Mouse (Mus musculus) adrenal gland, postnatal 25 days (tissue): ENCODE data around the gene Efnb3. TPM values are rescaled to one million over a fixed set of nuclear protein-coding genes. Genes with fewer than 3 reads are reported as not detected.

Experiments used
- DNase-seq: peaks from one replicate; pipeline ENCODE4 v3.0.0; 2021; ENCODE audit warnings: mixed read lengths
- microRNA-seq, 2 experiments: library from miRNA; unstranded; fragments of <30 nt; microRNA quantifications; one replicate each; pipeline ENCODE4 v1.2.0; 2021
- total RNA-seq: library from RNA; stranded (reverse); gene quantifications from 2 replicates; pipeline ENCODE4 v1.2.3, GENCODE M21; 2021

Efnb3 gene
- total RNA-seq, 1 experiment from 2014 or later, result 1.5 TPM

DNA sequence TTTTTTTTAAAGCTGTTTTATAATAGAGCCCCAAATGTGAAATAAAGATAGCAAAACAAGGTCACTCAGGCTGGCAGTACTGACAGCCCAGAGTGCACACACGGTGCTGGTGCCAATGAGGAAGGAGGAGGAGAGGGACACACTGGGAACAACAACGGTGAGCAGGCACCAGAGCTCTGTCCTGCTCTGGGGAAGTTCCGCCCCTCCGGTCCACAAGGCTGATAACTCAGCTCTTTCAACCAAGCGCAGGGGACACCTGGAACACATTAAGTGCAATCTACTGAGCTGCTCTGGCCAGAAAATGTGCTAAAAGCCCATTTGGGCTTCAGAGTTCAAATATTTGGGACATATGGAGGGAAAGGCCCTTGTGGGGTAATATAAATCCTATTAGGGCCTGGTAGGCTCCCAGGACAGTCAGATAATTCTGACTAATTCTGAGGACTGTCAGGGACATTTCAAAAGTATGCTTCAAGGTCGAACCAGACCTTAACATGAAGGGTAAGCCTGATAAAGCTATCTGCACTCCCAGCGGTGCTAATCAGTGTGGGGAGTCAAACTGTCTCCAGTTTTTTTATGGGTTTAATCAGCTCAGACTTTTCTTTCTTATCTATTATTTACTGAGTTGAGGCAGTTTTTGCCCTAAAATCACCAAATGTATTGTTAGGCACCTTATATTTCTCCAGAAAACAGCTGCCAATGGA is 49.1 kb downstream of the Efnb3 start:
- DNase-seq, result peak; percentile 21

Small RNA genes lying within 50 kb of the gene (microRNA-seq; reads per million reads assigned to microRNA genes)
- 0 reads per million in 2 experiments for gene Gm27493

Other genes starting within 250 kb of the Efnb3 start
- 10.3 and 13.3 TPM in 2 replicates for gene Cntrob, start 236.4 kb downstream of the Efnb3 start, total RNA-seq
- gene Trappc1, start 236.2 kb downstream of the Efnb3 start, total RNA-seq, result 80.8 and 86.2 TPM in 2 replicates
- 7.3 and 9.7 TPM in 2 replicates for gene Kcnab3, start 233.9 kb downstream of the Efnb3 start, total RNA-seq
- gene Rnf227, start 219.7 kb downstream of the Efnb3 start, total RNA-seq, result 6.8 and 7.7 TPM in 2 replicates
- 105 and 111 TPM in 2 replicates for gene Chd3, start 190.8 kb downstream of the Efnb3 start, total RNA-seq
- gene Naa38, start 164.7 kb downstream of the Efnb3 start, total RNA-seq, result 127 and 149 TPM in 2 replicates
- 43.5 and 51.0 TPM in 2 replicates for gene Cyb5d1, start 164.6 kb downstream of the Efnb3 start, total RNA-seq
- gene Tmem88, start 162.0 kb downstream of the Efnb3 start, total RNA-seq, result 13.9 and 16.9 TPM in 2 replicates
- 45.1 and 46.2 TPM in 2 replicates for gene Kdm6b, start 146.5 kb downstream of the Efnb3 start, total RNA-seq
- 0.05 and 0.76 TPM in 2 replicates for gene Dnah2, start 11.1 kb downstream of the Efnb3 start, total RNA-seq
- 12.5 and 12.9 TPM in 2 replicates for gene Wrap53, start 20.1 kb upstream of the Efnb3 start, total RNA-seq
- gene Trp53, start 20.2 kb upstream of the Efnb3 start, total RNA-seq, result 74.1 and 81.7 TPM in 2 replicates
- gene Atp1b2, start 45.7 kb upstream of the Efnb3 start, total RNA-seq, result 34.0 and 38.0 TPM in 2 replicates
- gene Shbg, start 57.7 kb upstream of the Efnb3 start, total RNA-seq, result not detected in 2 replicates
- 6.7 and 16.9 TPM in 2 replicates for gene Sat2, start 61.8 kb upstream of the Efnb3 start, total RNA-seq
- 89.7 and 101 TPM in 2 replicates for gene Fxr2, start 72.8 kb upstream of the Efnb3 start, total RNA-seq
- 0.39 TPM in 1 of 2 replicates, not detected in the other for gene Sox15, start 95.1 kb upstream of the Efnb3 start, total RNA-seq
- 123 and 137 TPM in 2 replicates for gene Mpdu1, start 102.4 kb upstream of the Efnb3 start, total RNA-seq
- 14.2 and 22.6 TPM in 2 replicates for gene Cd68, start 105.9 kb upstream of the Efnb3 start, total RNA-seq
- 624 and 654 TPM in 2 replicates for gene Eif4a1, start 112.2 kb upstream of the Efnb3 start, total RNA-seq
- gene Senp3, start 121.9 kb upstream of the Efnb3 start, total RNA-seq, result 91.6 and 91.8 TPM in 2 replicates
- gene Tnfsf13, start 125.6 kb upstream of the Efnb3 start, total RNA-seq, result 3.8 and 4.1 TPM in 2 replicates
- gene Tnfsf12, start 135.6 kb upstream of the Efnb3 start, total RNA-seq, result 16.6 and 25.6 TPM in 2 replicates
- gene Tnfsfm13, start 135.9 kb upstream of the Efnb3 start, total RNA-seq, result 3.8 and 4.6 TPM in 2 replicates
- gene Polr2a, start 198.4 kb upstream of the Efnb3 start, total RNA-seq, result 98.5 and 101 TPM in 2 replicates
- not detected in 2 replicates for gene Slc35g3, start 201.8 kb upstream of the Efnb3 start, total RNA-seq
- 39.5 and 65.8 TPM in 2 replicates for gene Zbtb4, start 205.7 kb upstream of the Efnb3 start, total RNA-seq
- gene Chrnb1, start 235.7 kb upstream of the Efnb3 start, total RNA-seq, result 1.8 and 2.4 TPM in 2 replicates
- 3.6 and 3.9 TPM in 2 replicates for gene Fgf11, start 241.7 kb upstream of the Efnb3 start, total RNA-seq
- gene Tmem102, start 245.4 kb upstream of the Efnb3 start, total RNA-seq, result not detected in 2 replicates